Mouse (Mus musculus) hindbrain, embryonic 11.5 days (tissue): Measurements from ENCODE around the gene Des. TPM values are rescaled to one million over a fixed set of nuclear protein-coding genes. Genes with fewer than 3 reads are reported as not detected.

Source experiments
- ATAC-seq: fragments of 200-750 bp; cut with Nextera tagmentation; 2 replicates; pipeline ENCODE4 v1.8.0; 2017; ENCODE audit warnings: mild to moderate bottlenecking, moderate TSS enrichment, moderate library complexity; ENCODE audit not compliant: low FRiP score
- DNase-seq: peaks from one replicate; pipeline ENCODE4 v3.0.0-alpha.2; 2015; ENCODE audit warnings: low spot score
- H3K27ac ChIP-seq: fragments of 300-500 bp; sonication (generic); 2 replicates; pipeline ENCODE4 v1.5.1; 2014; ENCODE audit warnings: mild to moderate bottlenecking, low read depth, low read length
- H3K27me3 ChIP-seq: fragments of 300-500 bp; sonication (generic); 2 replicates; pipeline ENCODE4 v1.6.1; 2014; ENCODE audit warnings: mild to moderate bottlenecking, low read length, moderate library complexity, mixed read lengths; ENCODE audit not compliant: control insufficient read depth, insufficient read depth
- H3K36me3 ChIP-seq: fragments of 300-500 bp; sonication (generic); 2 replicates; pipeline ENCODE4 v1.6.1; 2014; ENCODE audit warnings: mild to moderate bottlenecking, low read length, moderate library complexity, mixed read lengths; ENCODE audit not compliant: control insufficient read depth, insufficient read depth
- H3K4me1 ChIP-seq: fragments of 300-500 bp; sonication (generic); replicated peaks from 2 replicates; pipeline ENCODE4 v1.6.1; 2014; ENCODE audit warnings: low read length, mixed read lengths; ENCODE audit not compliant: control insufficient read depth, insufficient read depth
- H3K4me2 ChIP-seq: fragments of 300-500 bp; sonication (generic); replicated peaks from 2 replicates; pipeline ENCODE4 v1.6.1; 2014; ENCODE audit warnings: mild to moderate bottlenecking, low read depth, low read length
- H3K4me3 ChIP-seq: fragments of 300-500 bp; sonication (generic); 2 replicates; pipeline ENCODE4 v1.5.1; 2014; ENCODE audit warnings: low read depth, low read length
- H3K9ac ChIP-seq: fragments of 300-500 bp; sonication (generic); 2 replicates; pipeline ENCODE4 v1.6.1; 2014; ENCODE audit warnings: low read depth, low read length
- H3K9me3 ChIP-seq: fragments of 300-500 bp; sonication (generic); 2 replicates; pipeline ENCODE4 v1.6.1; 2016; ENCODE audit warnings: low read length; ENCODE audit not compliant: control insufficient read depth
- WGBS: fragments of 180-500 bp; shearing (Covaris S2); extraction: QIAGEN DNeasy Blood & Tissue Kit; methylation state at CpG from one replicate; pipeline ENCODE4 v1.1.7; 2014; 5-methylcytosine and 5-hydroxymethylcytosine counted together
- polyA plus RNA-seq: library from polyadenylated mRNA; unstranded; fragments of >200 nt; fragmentation: Nextera tagmentation; extraction: Ambion mirVana; gene quantifications from 2 replicates; pipeline ENCODE4 v1.2.1, GENCODE M21; 2014

The Des gene
- polyA plus RNA-seq, 1 experiment from 2014 or later, result 2.1 TPM

GRCm38 (mm10) chr1:75384470-75385141 is 24.5 kb downstream of the Des start:
- no peaks in the 10 kb centered on the region for H3K36me3 ChIP-seq
- no peak overlapping the region for H3K27ac ChIP-seq
- H3K4me3 ChIP-seq, result no peak overlapping the region
- H3K4me1 ChIP-seq, result peaks cover 14% of the 10 kb centered on the region
- no peak overlapping the region for H3K4me2 ChIP-seq
- H3K9me3 ChIP-seq, result no peaks in the 10 kb centered on the region
- H3K27me3 ChIP-seq, result peaks cover 33% of the 10 kb centered on the region
- no peak overlapping the region for H3K9ac ChIP-seq
- WGBS, result 80% methylated on average over 23 of the region's 27 CpGs
- ATAC-seq (no peak), DNase-seq (no peak)

GRCm38 (mm10) chr1:75385142-75385730 is 25.1 kb downstream of the Des start:
- no peak for DNase-seq
- H3K27me3 ChIP-seq, result peaks cover 37% of the 10 kb centered on the region
- H3K4me3 ChIP-seq, result no peak overlapping the region
- H3K9me3 ChIP-seq, result no peaks in the 10 kb centered on the region
- peak overlapping the region; percentile 7; the same call in 1 of the 2 replicates for H3K4me2 ChIP-seq
- whole genome bisulfite sequencing, result 66% methylated on average over 20 of the region's 20 CpGs
- no peaks in the 10 kb centered on the region for H3K36me3 ChIP-seq
- no peak overlapping the region for H3K27ac ChIP-seq
- H3K9ac ChIP-seq, result 0 out of 2 replicates have a peak overlapping the region, but pooled peaks have one; percentile 15
- ATAC-seq, result no peak
- peaks cover 14% of the 10 kb centered on the region for H3K4me1 ChIP-seq

- no peak overlapping the region for H3K9ac ChIP-seq
- H3K36me3 ChIP-seq, result no peaks in the 10 kb centered on the region
- H3K4me2 ChIP-seq, result no peak overlapping the region
- DNase-seq (no peak), ATAC-seq (no peak)
- H3K27ac ChIP-seq, result no peak overlapping the region
- no peak overlapping the region for H3K4me3 ChIP-seq
- peaks cover 37% of the 10 kb centered on the region for H3K27me3 ChIP-seq
- 44% methylated on average over 4 of the region's 4 CpGs for WGBS
- peaks cover 14% of the 10 kb centered on the region for H3K4me1 ChIP-seq
- H3K9me3 ChIP-seq, result no peaks in the 10 kb centered on the region
Measured at GRCm38 (mm10) chr1:75386149-75386548, 26.0 kb downstream of the Des start.

- H3K27ac ChIP-seq, result no peak overlapping the region
- H3K27me3 ChIP-seq, result peaks cover 37% of the 10 kb centered on the region
- no peaks in the 10 kb centered on the region for H3K9me3 ChIP-seq
- ATAC-seq (0 out of 2 replicates have a peak, but pooled peaks have one; percentile 17), DNase-seq (no peak)
- H3K36me3 ChIP-seq, result no peaks in the 10 kb centered on the region
- H3K4me1 ChIP-seq, result peaks cover 8% of the 10 kb centered on the region
- no peak overlapping the region for H3K4me2 ChIP-seq
- H3K4me3 ChIP-seq, result no peak overlapping the region
- H3K9ac ChIP-seq, result 0 out of 2 replicates have a peak overlapping the region, but pooled peaks have one; percentile 19
- WGBS, result 17% methylated on average over 7 of the region's 7 CpGs
Measured at GRCm38 (mm10) chr1:75387469-75387928, 27.4 kb downstream of the Des start.

GRCm38 (mm10) chr1:75387929-75388897 is 28.1 kb downstream of the Des start:
- peak; percentile 28 for ATAC-seq

GRCm38 (mm10) chr1:75388898-75389515 is 28.9 kb downstream of the Des start:
- ATAC-seq (no peak), DNase-seq (no peak)
- Histone ChIP-seq H3K27ac (no peak overlapping the region), H3K4me1 (peaks cover 5% of the 10 kb centered on the region), H3K4me3 (no peak overlapping the region; the same call in 1 of the 2 replicates), H3K27me3 (peaks cover 36% of the 10 kb centered on the region), H3K36me3 (no peaks in the 10 kb centered on the region), H3K9ac (peak overlapping the region; percentile 34; the same call in 1 of the 2 replicates), H3K4me2 (peak overlapping the region; percentile 46), H3K9me3 (no peaks in the 10 kb centered on the region)
- WGBS, result 22% methylated on average over 23 of the region's 23 CpGs

More at GRCm38 (mm10) chr1:75387929-75388897, 28.1 kb downstream of the Des start:
- H3K27ac ChIP-seq, result no peak overlapping the region
- H3K27me3 ChIP-seq, result peaks cover 37% of the 10 kb centered on the region
- H3K4me1 ChIP-seq, result peaks cover 5% of the 10 kb centered on the region
- no peaks in the 10 kb centered on the region for H3K36me3 ChIP-seq
- H3K4me3 ChIP-seq, result peak overlapping the region; percentile 22
- peak overlapping the region; percentile 34; the same call in 1 of the 2 replicates for H3K9ac ChIP-seq
- peak overlapping the region; percentile 46 for H3K4me2 ChIP-seq
- peak; percentile 57 for DNase-seq
- H3K9me3 ChIP-seq, result no peaks in the 10 kb centered on the region
- 5% methylated on average over 89 of the region's 94 CpGs for WGBS

GRCm38 (mm10) chr1:75393139-75393538 is 33.0 kb downstream of the Des start:
- no peak overlapping the region for H3K27ac ChIP-seq
- H3K27me3 ChIP-seq, result peaks cover 19% of the 10 kb centered on the region
- DNase-seq, result no peak
- no peaks in the 10 kb centered on the region for H3K36me3 ChIP-seq
- no peak for ATAC-seq
- peaks cover under 1% of the 10 kb centered on the region for H3K4me1 ChIP-seq
- no peaks in the 10 kb centered on the region for H3K9me3 ChIP-seq
- H3K4me2 ChIP-seq, result no peak overlapping the region
- H3K9ac ChIP-seq, result no peak overlapping the region
- no peak overlapping the region for H3K4me3 ChIP-seq
- WGBS, result 75% methylated on average over 9 of the region's 9 CpGs

- H3K4me3 ChIP-seq, result no peak overlapping the region
- no peak for ATAC-seq
- H3K4me1 ChIP-seq, result no peaks in the 10 kb centered on the region; the same call in 1 of the 2 replicates
- H3K36me3 ChIP-seq, result no peaks in the 10 kb centered on the region
- peaks cover 11% of the 10 kb centered on the region for H3K27me3 ChIP-seq
- 85% methylated on average over 3 of the region's 3 CpGs for WGBS
- no peak overlapping the region for H3K4me2 ChIP-seq
- H3K9me3 ChIP-seq, result no peaks in the 10 kb centered on the region
- no peak overlapping the region for H3K27ac ChIP-seq
- H3K9ac ChIP-seq, result no peak overlapping the region
- DNase-seq, result no peak
Measured at GRCm38 (mm10) chr1:75393846-75394245, 33.7 kb downstream of the Des start.
